Mouse (Mus musculus) gastrocnemius, postnatal 14 days (tissue): ENCODE measurements at regions not wholly inside any gene's neighbourhood (a gene's known extent, or its start where the extent isn't known, plus 50 kb on each side); places are given as distances from the start of the nearest gene placed in this dataset.
A peak's percentile ranks its signal among the peaks of the same experiment; 100 is the strongest.

ENCODE experiments used
- DNase-seq: peaks from one replicate; pipeline ENCODE4 v3.0.0; 2021; ENCODE audit warnings: mixed read lengths
- intact Hi-C: fragments of 180-260 bp; cut with DNase I; formaldehyde crosslinking; loops from one replicate; pipeline ENCODE4 v1.15.1; 2025; ENCODE audit warnings: low total_unique reads

GRCm38 (mm10) chr2:148245575-148245974 lies 149.6 kb upstream of the Sstr4 start:
- intact Hi-C loops = no loop called here
- no peak for DNase-seq

GRCm38 (mm10) chr2:148250902-148251301 lies 144.2 kb upstream of the Sstr4 start:
- no peak for DNase-seq
- intact Hi-C loops = no loop called here

- intact Hi-C loops = no loop called here
- no peak for DNase-seq
Measured at GRCm38 (mm10) chr2:148255662-148256061, 139.5 kb upstream of the Sstr4 start.

- intact Hi-C loops = loop anchor here (10.0 kb wide), 1 partner anchor 51 kb away; no protein-coding TSS in a partner anchor
- DNase-seq = no peak
Measured at GRCm38 (mm10) chr2:148264111-148264730, 130.9 kb upstream of the Sstr4 start.

- no peak for DNase-seq
- intact Hi-C loops = no loop called here
Measured at GRCm38 (mm10) chr2:148279200-148279599, 115.9 kb upstream of the Sstr4 start.

GRCm38 (mm10) chr2:148290326-148290725 lies 104.8 kb upstream of the Sstr4 start:
- intact Hi-C loops = no loop called here

GRCm38 (mm10) chr2:148292442-148292841 lies 102.7 kb upstream of the Sstr4 start:
- DNase-seq = no peak

More at GRCm38 (mm10) chr2:148290326-148290725, 104.8 kb upstream of the Sstr4 start:
- no peak for DNase-seq

GRCm38 (mm10) chr2:148292895-148293294 lies 102.2 kb upstream of the Sstr4 start:
- intact Hi-C loops = no loop called here
- DNase-seq = peak; percentile 28

More at GRCm38 (mm10) chr2:148292442-148292841, 102.7 kb upstream of the Sstr4 start:
- intact Hi-C loops = no loop called here

- no peak for DNase-seq
- intact Hi-C loops = no loop called here
Measured at GRCm38 (mm10) chr2:148300879-148301278, 94.3 kb upstream of the Sstr4 start.

- DNase-seq = no peak
- intact Hi-C loops = loop anchor here (10.0 kb wide), 1 partner anchor 47 kb away; no protein-coding TSS in a partner anchor
Measured at GRCm38 (mm10) chr2:148312255-148312654, 82.9 kb upstream of the Sstr4 start.

- DNase-seq = no peak
- intact Hi-C loops = no loop called here
Measured at GRCm38 (mm10) chr2:148320896-148321295, 74.2 kb upstream of the Sstr4 start.

- intact Hi-C loops = no loop called here
- DNase-seq = no peak
Measured at GRCm38 (mm10) chr2:148325362-148325761, 69.8 kb upstream of the Sstr4 start.

- intact Hi-C loops = loop anchor here (2.0 kb wide), 1 partner anchor 51 kb away; no protein-coding TSS in a partner anchor
- no peak for DNase-seq
Measured at GRCm38 (mm10) chr2:148325854-148326387, 69.2 kb upstream of the Sstr4 start.

GRCm38 (mm10) chr2:148326414-148326813 lies 68.7 kb upstream of the Sstr4 start:
- intact Hi-C loops = loop anchor here (2.0 kb wide), 1 partner anchor 52 kb away; no protein-coding TSS in a partner anchor
- DNase-seq = no peak

GRCm38 (mm10) chr2:148327552-148327951 lies 67.6 kb upstream of the Sstr4 start:
- intact Hi-C loops = loop anchor here (2.0 kb wide), 1 partner anchor 53 kb away; no protein-coding TSS in a partner anchor
- no peak for DNase-seq

GRCm38 (mm10) chr2:148330368-148330767 lies 64.8 kb upstream of the Sstr4 start:
- no peak for DNase-seq
- intact Hi-C loops = no loop called here

GRCm38 (mm10) chr2:148334555-148334954 lies 60.6 kb upstream of the Sstr4 start:
- intact Hi-C loops = no loop called here
- DNase-seq = no peak

GRCm38 (mm10) chr2:148336626-148337025 lies 58.5 kb upstream of the Sstr4 start:
- no peak for DNase-seq
- intact Hi-C loops = no loop called here

- DNase-seq = peak; percentile 21
- intact Hi-C loops = no loop called here
Measured at GRCm38 (mm10) chr2:148338308-148338768, 56.8 kb upstream of the Sstr4 start.

- no peak for DNase-seq
Measured at GRCm38 (mm10) chr2:148338894-148339293, 56.2 kb upstream of the Sstr4 start.

GRCm38 (mm10) chr2:148344193-148344592 lies 51.0 kb upstream of the Sstr4 start:
- DNase-seq = no peak
- intact Hi-C loops = no loop called here

More at GRCm38 (mm10) chr2:148338894-148339293, 56.2 kb upstream of the Sstr4 start:
- intact Hi-C loops = no loop called here
